Mouse (Mus musculus): ENCODE measurements around the gene Rdh16f1.

The Rdh16f1 gene

GRCm38 (mm10) chr10:127759181-127760110 lies at the start of gene Rdh16f1, which contains the start of gene Rdh1:
Gene Rdh16f1 (plus strand): TSS chr10:127759787.
Gene Rdh1 (plus strand): TSS chr10:127759721.
- DNase-seq (ENCODE audit: low read depth), result no peak

- DNase-seq (ENCODE audit: low read depth), result no peak
Measured at GRCm38 (mm10) chr10:127710331-127710730, 49.3 kb upstream of the Rdh16f1 start.

GRCm38 (mm10) chr10:127712736-127713135 lies 46.9 kb upstream of the Rdh16f1 start:
- peak; percentile 31 for DNase-seq (ENCODE audit: low read depth)

- DNase-seq (ENCODE audit: low read depth), result no peak
Measured at GRCm38 (mm10) chr10:127721671-127722418, 37.7 kb upstream of the Rdh16f1 start.

GRCm38 (mm10) chr10:127724178-127724577 lies 35.4 kb upstream of the Rdh16f1 start, which contains the start of gene Tac2:
Gene Tac2 (plus strand): TSS chr10:127724478.
- no peak for DNase-seq (ENCODE audit: low read depth)

GRCm38 (mm10) chr10:127725136-127725535 lies 34.5 kb upstream of the Rdh16f1 start:
- no peak for DNase-seq (ENCODE audit: low read depth)

- no peak for DNase-seq (ENCODE audit: low read depth)
Measured at GRCm38 (mm10) chr10:127728437-127728836, 31.1 kb upstream of the Rdh16f1 start.

GRCm38 (mm10) chr10:127730285-127730932 lies 29.2 kb upstream of the Rdh16f1 start:
- DNase-seq (ENCODE audit: low read depth), result no peak

GRCm38 (mm10) chr10:127730933-127731310 lies 28.7 kb upstream of the Rdh16f1 start:
- no peak for DNase-seq (ENCODE audit: low read depth)

GRCm38 (mm10) chr10:127731397-127731796 lies 28.2 kb upstream of the Rdh16f1 start:
- DNase-seq (ENCODE audit: low read depth), result peak; percentile 19

- DNase-seq (ENCODE audit: low read depth), result peak; percentile 41
Measured at GRCm38 (mm10) chr10:127734434-127734833, 25.2 kb upstream of the Rdh16f1 start.

GRCm38 (mm10) chr10:127736266-127736665 lies 23.3 kb upstream of the Rdh16f1 start:
- DNase-seq (ENCODE audit: low read depth), result no peak

- DNase-seq (ENCODE audit: low read depth), result no peak
Measured at GRCm38 (mm10) chr10:127736916-127737315, 22.7 kb upstream of the Rdh16f1 start.

- no peak for DNase-seq (ENCODE audit: low read depth)
Measured at GRCm38 (mm10) chr10:127737552-127737951, 22.0 kb upstream of the Rdh16f1 start.

- peak; percentile 58 for DNase-seq (ENCODE audit: low read depth)
Measured at GRCm38 (mm10) chr10:127738151-127738882, 21.3 kb upstream of the Rdh16f1 start.

- DNase-seq (ENCODE audit: low read depth), result peak; percentile 92
Measured at GRCm38 (mm10) chr10:127739083-127739660, 20.4 kb upstream of the Rdh16f1 start, which contains the start of gene Zbtb39. Gene Zbtb39 (plus strand): TSS chr10:127739538.

- DNase-seq (ENCODE audit: low read depth), result peak; percentile 51
Measured at GRCm38 (mm10) chr10:127739661-127740161, 19.9 kb upstream of the Rdh16f1 start.

- peak; percentile 56 for DNase-seq (ENCODE audit: low read depth)
Measured at GRCm38 (mm10) chr10:127744661-127745060, 14.9 kb upstream of the Rdh16f1 start.

GRCm38 (mm10) chr10:127745886-127746285 lies 13.7 kb upstream of the Rdh16f1 start:
- no peak for DNase-seq (ENCODE audit: low read depth)

GRCm38 (mm10) chr10:127747254-127747653 lies 12.3 kb upstream of the Rdh16f1 start:
- DNase-seq (ENCODE audit: low read depth), result no peak
